Mouse (Mus musculus): ENCODE measurements around the gene Wdfy1. TPM values are rescaled to one million over a fixed set of nuclear protein-coding genes. Genes with fewer than 3 reads are reported as not detected.

Wdfy1 gene
- total RNA-seq (2023) = 10 to 100 TPM; 44.5 to 48.1 TPM

DNA sequence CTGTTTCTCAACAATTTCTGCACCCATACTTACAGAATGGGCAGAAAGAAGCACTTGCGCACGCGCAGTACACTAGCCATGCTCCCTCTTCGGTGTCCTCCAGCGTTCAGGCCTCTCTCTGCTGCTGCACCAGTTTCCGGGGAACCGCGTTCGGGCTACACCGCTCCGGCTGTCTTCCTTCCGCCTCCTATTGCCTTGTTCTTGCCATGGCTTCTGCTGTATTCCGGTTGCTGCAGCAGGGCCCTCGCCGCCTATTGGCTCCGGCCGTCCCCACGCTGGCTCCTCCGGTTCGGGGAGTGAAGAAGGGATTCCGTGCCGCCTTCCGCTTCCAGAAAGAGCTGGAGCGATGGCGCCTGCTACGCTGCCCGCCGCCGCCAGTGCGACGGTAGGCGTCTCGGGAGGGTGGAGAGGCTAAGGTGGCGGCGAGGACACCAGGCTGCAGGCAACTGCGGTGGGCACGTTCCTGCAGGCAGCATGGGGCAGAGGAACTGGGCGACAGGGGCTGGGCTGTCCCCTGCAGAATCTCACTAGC is at the start of gene Wdfy1, which contains the start of gene Mrpl44:
Wdfy1 (minus strand) TSS at position 217 of the 532 bp plus-strand sequence.
Mrpl44 (plus strand) TSS at position 92 of the 532 bp plus-strand sequence.

DNA sequence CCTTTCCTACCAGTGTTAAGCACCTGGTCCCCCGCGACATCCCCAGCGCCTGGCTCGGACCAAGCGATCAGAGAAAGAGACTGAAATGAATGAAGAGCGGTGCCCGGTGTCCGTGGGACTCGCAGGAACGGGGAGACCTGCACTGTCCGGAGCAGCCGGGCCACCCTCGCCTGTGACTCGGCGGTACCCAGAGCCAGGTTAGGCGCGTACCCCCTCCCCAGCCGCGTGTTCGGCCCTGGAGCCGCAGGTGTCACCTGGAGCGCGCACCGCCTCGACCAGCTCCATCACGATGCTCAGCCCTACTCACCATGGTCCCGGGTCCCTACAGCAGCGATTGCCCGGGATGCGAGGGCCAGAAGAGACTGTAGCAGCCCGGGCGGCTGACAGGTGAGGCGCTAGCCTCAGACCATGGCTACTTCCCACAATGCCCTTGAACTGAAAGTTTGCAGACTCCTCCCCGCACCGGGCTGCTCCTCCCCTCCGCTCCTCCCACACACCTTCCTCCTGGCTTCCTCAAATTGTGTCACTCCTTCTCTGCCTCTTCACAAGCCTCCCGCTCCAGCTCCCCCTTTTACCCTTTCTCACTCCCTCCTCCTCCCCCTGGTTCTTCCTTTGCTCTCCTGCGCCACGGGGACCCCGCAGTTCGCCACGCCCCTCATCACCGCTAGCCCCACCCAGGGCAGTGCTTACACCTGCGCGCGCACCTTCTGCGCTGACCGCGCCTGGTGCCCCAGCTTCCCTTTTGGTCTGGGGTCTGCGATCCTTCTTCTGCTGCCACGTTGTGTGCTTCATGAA is 104.2 kb downstream of the Wdfy1 start, which contains the start of gene Ap1s3:
Ap1s3 (minus strand) TSS at position 430 of the 795 bp plus-strand sequence.

Other genes starting within 250 kb of the Wdfy1 start
- 10 to 100 TPM; 33.2 to 38.4 TPM for gene Ap1s3, start 104.2 kb downstream of the Wdfy1 start, total RNA-seq (2023)
- gene Mrpl44, start 125 bp downstream of the Wdfy1 start, total RNA-seq (2023) = 10 to 100 TPM; 15.2 to 18.5 TPM
- gene Serpine2, start 85.0 kb upstream of the Wdfy1 start, total RNA-seq (2023) = 1 to 10 TPM; 3.6 to 3.9 TPM